Mouse (Mus musculus) left cerebral cortex, postnatal 10 days (tissue): ENCODE data around the gene Gm3685. TPM values are rescaled to one million over a fixed set of nuclear protein-coding genes. Genes with fewer than 3 reads are reported as not detected.
"Not testable (repeated sequence)": the region's sequence is repeated elsewhere in the genome, so short reads cannot be mapped to it uniquely, and the experiment has no call there.

Experiments used
- DNase-seq, 2 experiments: peaks; one replicate each; pipeline ENCODE4 v3.0.0; 2021 to 2022; ENCODE audit warnings: low spot score in 2 of 2, mixed read lengths in 1 of 2; ENCODE audit errors: extremely low spot score in 1 of 2
- intact Hi-C: fragments of 180-260 bp; cut with DNase I; formaldehyde crosslinking; loops from one replicate; pipeline ENCODE4 v1.15.1; 2025
- total RNA-seq, 2 experiments: library from RNA; stranded (reverse); gene quantifications; 2 replicates each; pipeline ENCODE4 v1.2.3; 2021

The Gm3685 gene
- total RNA-seq, result not detected

- DNase-seq, intact Hi-C loops: not testable (repeated sequence)
These were observed at the start of gene Gm3685 for GRCm38 (mm10) chr14:7044870-7045269. Gene Gm3685, minus strand, starts transcription at chr14:7044970.

- DNase-seq, result peak; percentile 3 to 52
- intact Hi-C loops, result not testable (repeated sequence)
These were observed 17.7 kb downstream of the Gm3685 start, which contains the start of gene Gm10406 for GRCm38 (mm10) chr14:7026781-7027749. Gene Gm10406, minus strand, starts transcription at chr14:7027449.

- DNase-seq, result peak in 1 of 2 experiments; percentile 10
- intact Hi-C loops, result not testable (repeated sequence)
These were observed 18.5 kb downstream of the Gm3685 start for GRCm38 (mm10) chr14:7026274-7026673.

Other genes with a start within 250 kb of the Gm3685 start
- gene Gm3642, start 204.7 kb downstream of the Gm3685 start, total RNA-seq, result 1 to 10 TPM in 1 of 2 experiments, not detected in 1; 1.0 TPM
- gene Gm3667, start 155.0 kb downstream of the Gm3685 start, total RNA-seq, result 1 to 10 TPM; 4.3 to 4.5 TPM
- gene Gm6356, start 71.2 kb downstream of the Gm3685 start, total RNA-seq, result not detected
- gene Gm10406, start 17.5 kb downstream of the Gm3685 start, total RNA-seq, result 1 to 10 TPM in 1 of 2 experiments, under 1 TPM in 1; 0.84 to 1.5 TPM
- gene Gm3696, start 55.7 kb upstream of the Gm3685 start, total RNA-seq, result 1 to 10 TPM; 5.3 to 6.8 TPM
- gene Gm6676, start 80.4 kb upstream of the Gm3685 start, total RNA-seq, result not detected
- 1 to 10 TPM; 1.0 to 1.8 TPM for gene Gm3512, start 129.6 kb upstream of the Gm3685 start, total RNA-seq
- not detected for gene Gm16434, start 149.6 kb upstream of the Gm3685 start, total RNA-seq
- gene Gm3727, start 219.7 kb upstream of the Gm3685 start, total RNA-seq, result not detected